Mouse (Mus musculus): ENCODE measurements around the gene Dynlt1c.
"Not testable (repeated sequence)": the region's sequence is repeated elsewhere in the genome, so short reads cannot be mapped to it uniquely, and the experiment has no call there.

DNA sequence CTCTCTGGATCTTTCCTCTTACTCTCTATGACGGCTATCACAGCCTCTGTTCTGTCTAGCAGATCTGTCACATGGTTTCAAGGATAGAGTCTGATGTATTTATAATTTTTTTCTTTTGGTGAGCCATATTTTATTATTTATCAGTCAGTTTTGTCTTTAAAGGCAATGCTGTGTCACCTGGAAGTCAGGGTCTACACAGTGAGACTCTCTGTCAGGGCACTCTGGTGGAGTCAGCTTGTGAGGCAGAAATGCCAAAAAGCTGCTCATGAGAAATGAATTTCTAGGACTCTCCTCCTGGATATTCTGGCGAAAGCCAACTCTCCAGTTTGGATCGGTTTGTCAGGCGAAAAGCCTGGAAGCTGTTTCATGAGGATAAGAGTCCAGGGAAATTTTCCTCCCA is 34.3 kb downstream of the Dynlt1c start:
- TF ChIP-seq CTCF, EP300 (IDR thresholded peaks at IDR 0.05; ENCODE audit: low read depth): not testable (repeated sequence)

All from liver, postnatal 0 days (tissue).